Mouse (Mus musculus): Measurements from ENCODE around the gene Cdc34b.
A peak's percentile ranks its signal among the peaks of the same experiment; 100 is the strongest.
"Not testable (repeated sequence)": the region's sequence is repeated elsewhere in the genome, so short reads cannot be mapped to it uniquely, and the experiment has no call there.

Gene Cdc34b

GRCm38 (mm10) chr11:94741732-94742272 lies at the start of gene Cdc34b:
Gene Cdc34b, plus strand, starts transcription at chr11:94741782.
- no peak for DNase-seq

- not testable (repeated sequence) for DNase-seq
Measured at GRCm38 (mm10) chr11:94692502-94692901, 49.1 kb upstream of the Cdc34b start.

- no peak for DNase-seq
Measured at GRCm38 (mm10) chr11:94695508-94695907, 46.1 kb upstream of the Cdc34b start.

GRCm38 (mm10) chr11:94697140-94697539 lies 44.4 kb upstream of the Cdc34b start:
- no peak for DNase-seq

- DNase-seq: no peak
Measured at GRCm38 (mm10) chr11:94697703-94698464, 43.7 kb upstream of the Cdc34b start.

- DNase-seq: no peak
Measured at GRCm38 (mm10) chr11:94699399-94699798, 42.2 kb upstream of the Cdc34b start.

- DNase-seq: no peak
Measured at GRCm38 (mm10) chr11:94701401-94702215, 40.0 kb upstream of the Cdc34b start.

- DNase-seq: no peak
Measured at GRCm38 (mm10) chr11:94702216-94702610, 39.4 kb upstream of the Cdc34b start.

GRCm38 (mm10) chr11:94704020-94704419 lies 37.6 kb upstream of the Cdc34b start:
- no peak for DNase-seq

GRCm38 (mm10) chr11:94704472-94704871 lies 37.1 kb upstream of the Cdc34b start, which contains the start of gene Gm11541:
Gene Gm11541, minus strand, starts transcription at chr11:94704499.
- DNase-seq: no peak

- no peak for DNase-seq
Measured at GRCm38 (mm10) chr11:94713246-94713860, 28.2 kb upstream of the Cdc34b start.

- no peak for DNase-seq
Measured at GRCm38 (mm10) chr11:94715622-94716021, 26.0 kb upstream of the Cdc34b start.

GRCm38 (mm10) chr11:94716754-94717153 lies 24.8 kb upstream of the Cdc34b start:
- DNase-seq: peak; percentile 47

GRCm38 (mm10) chr11:94717239-94717638 lies 24.3 kb upstream of the Cdc34b start:
- no peak for DNase-seq

GRCm38 (mm10) chr11:94718113-94718909 lies 23.3 kb upstream of the Cdc34b start:
- no peak for DNase-seq

- no peak for DNase-seq
Measured at GRCm38 (mm10) chr11:94719216-94719615, 22.4 kb upstream of the Cdc34b start.

- no peak for DNase-seq
Measured at GRCm38 (mm10) chr11:94727306-94727705, 14.3 kb upstream of the Cdc34b start.

GRCm38 (mm10) chr11:94728545-94728944 lies 13.0 kb upstream of the Cdc34b start:
- DNase-seq: no peak

- DNase-seq: no peak
Measured at GRCm38 (mm10) chr11:94729565-94729964, 12.0 kb upstream of the Cdc34b start.

- peak; percentile 71 for DNase-seq
Measured at GRCm38 (mm10) chr11:94730261-94730660, 11.3 kb upstream of the Cdc34b start.

- DNase-seq: no peak
Measured at GRCm38 (mm10) chr11:94731229-94731628, 10.4 kb upstream of the Cdc34b start.

- peak; percentile 71 for DNase-seq
Measured at GRCm38 (mm10) chr11:94732773-94733172, 8.8 kb upstream of the Cdc34b start.

All from kidney, adult 9 months (tissue).